Mouse (Mus musculus) heart, adult 18-20 months (tissue): ENCODE data around the gene Gls. TPM values are rescaled to one million over a fixed set of nuclear protein-coding genes. Genes with fewer than 3 reads are reported as not detected.
A peak's percentile ranks its signal among the peaks of the same experiment; 100 is the strongest.

Experiments used
- DNase-seq, 2 experiments: peaks; one replicate each; pipeline ENCODE4 v3.0.0; 2021 to 2022; ENCODE audit warnings: mixed read lengths in 1 of 2
- total RNA-seq, 2 experiments: library from RNA; stranded (reverse); gene quantifications; 2 replicates each; pipeline ENCODE4 v1.2.3; 2021

Gls gene
- total RNA-seq, 2 experiments from 2014 or later: 86.2 to 98.2 TPM

- no peak for DNase-seq
These were observed 112.0 kb downstream of the Gls start for GRCm38 (mm10) chr1:52121052-52121451.

- DNase-seq: no peak
These were observed 112.8 kb downstream of the Gls start for GRCm38 (mm10) chr1:52120191-52120590.

- no peak for DNase-seq
These were observed 113.3 kb downstream of the Gls start for GRCm38 (mm10) chr1:52119691-52120090.

GRCm38 (mm10) chr1:52118860-52119591 is 114.0 kb downstream of the Gls start, which contains the start of gene Stat1:
Gene Stat1, plus strand, starts transcription at chr1:52119440.
- DNase-seq: peak; percentile 89 to 92

GRCm38 (mm10) chr1:52117777-52118176 is 115.3 kb downstream of the Gls start:
- DNase-seq: no peak

- DNase-seq: peak; percentile 27 to 45
These were observed 116.6 kb downstream of the Gls start for GRCm38 (mm10) chr1:52116441-52116840.

GRCm38 (mm10) chr1:52113666-52114069 is 119.4 kb downstream of the Gls start:
- DNase-seq: peak; percentile 98 to 99

Other genes with a start within 250 kb of the Gls start
- gene Stat4, start 246.1 kb downstream of the Gls start, total RNA-seq: 1 to 10 TPM in 1 of 2 experiments, under 1 TPM in 1; 0.47 to 1.1 TPM
- 10 to 100 TPM; 31.9 to 39.9 TPM for gene Stat1, start 113.8 kb downstream of the Gls start, total RNA-seq